Mouse (Mus musculus) adrenal gland, adult 8-10 months (tissue): ENCODE results near the gene Arid3a. TPM values are rescaled to one million over a fixed set of nuclear protein-coding genes. Genes with fewer than 3 reads are reported as not detected.
"Not testable (repeated sequence)": the region's sequence is repeated elsewhere in the genome, so short reads cannot be mapped to it uniquely, and the experiment has no call there.

Experiments
- DNase-seq: peaks from one replicate; pipeline ENCODE4 v3.0.0; 2022
- total RNA-seq, 4 experiments: library from RNA; stranded (reverse); gene quantifications; 2 replicates each; pipeline ENCODE4 v1.2.4; 2022

Gene Arid3a
- total RNA-seq: 1 to 10 TPM; 5.3 to 9.8 (median 7.5) TPM

DNA sequence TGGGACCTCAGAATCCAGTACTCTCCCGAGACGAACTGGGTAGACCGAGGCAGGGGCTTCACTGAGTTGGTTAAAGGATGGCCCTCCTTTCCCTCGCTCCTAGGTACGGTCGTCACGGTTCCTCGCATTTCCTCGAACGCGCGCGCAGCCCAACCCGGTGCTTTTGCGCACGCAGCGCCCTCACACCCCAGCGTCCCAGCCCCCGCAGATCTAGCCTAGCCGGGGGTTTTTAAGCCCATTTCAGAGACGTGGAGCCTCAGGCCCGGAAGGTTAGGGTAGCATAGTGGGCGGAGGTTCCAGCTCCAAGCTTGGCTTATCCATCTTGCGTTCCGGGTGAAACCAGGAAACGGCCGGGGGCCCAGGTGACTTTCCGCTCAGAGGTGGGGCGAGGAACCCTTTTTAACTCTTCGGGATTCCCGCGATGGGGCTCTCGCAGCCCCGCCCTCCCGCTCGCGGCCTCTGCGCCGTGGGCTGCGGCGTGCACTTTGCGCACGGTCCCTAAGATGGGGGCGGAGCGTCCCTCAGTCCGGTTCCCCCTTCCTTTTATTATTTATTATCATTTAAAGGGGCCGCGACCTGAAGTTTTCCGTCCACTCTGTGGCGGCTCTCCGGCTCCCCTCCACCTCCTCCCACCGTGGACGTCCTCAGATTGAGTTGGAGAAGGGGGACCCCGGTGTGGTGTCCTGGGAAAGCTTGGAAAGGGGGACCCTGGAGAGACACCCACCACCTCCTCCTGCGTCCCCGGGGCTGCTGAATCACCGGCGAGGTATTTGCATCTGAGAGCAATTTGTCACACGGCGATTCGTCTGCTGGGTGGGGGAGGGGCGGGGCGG lies at the start of gene Arid3a:
Gene Arid3a, plus strand, starts transcription at position 553 of the 833 bp plus-strand sequence.
- peak; percentile 80 for DNase-seq

DNA sequence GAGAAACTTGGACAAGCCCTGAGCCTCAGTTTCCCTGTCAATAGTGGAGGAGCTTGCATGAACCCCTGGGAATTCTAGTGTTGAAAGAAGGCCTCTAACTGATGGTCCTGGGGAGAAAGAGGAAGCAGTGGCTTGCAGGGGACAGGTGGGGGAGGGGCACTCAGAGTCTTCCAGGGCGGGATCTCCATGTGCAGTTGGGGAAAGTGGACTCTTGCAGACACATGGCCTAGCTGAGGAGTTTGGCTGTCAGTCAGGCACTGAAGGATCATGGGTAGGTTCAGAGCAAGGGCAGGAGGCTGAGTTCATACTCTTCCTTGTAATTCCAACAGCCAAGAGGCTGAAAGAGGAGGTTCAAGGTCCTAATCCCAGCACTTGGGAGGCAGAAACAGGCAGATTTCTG lies 49.7 kb upstream of the Arid3a start:
- DNase-seq: no peak

DNA sequence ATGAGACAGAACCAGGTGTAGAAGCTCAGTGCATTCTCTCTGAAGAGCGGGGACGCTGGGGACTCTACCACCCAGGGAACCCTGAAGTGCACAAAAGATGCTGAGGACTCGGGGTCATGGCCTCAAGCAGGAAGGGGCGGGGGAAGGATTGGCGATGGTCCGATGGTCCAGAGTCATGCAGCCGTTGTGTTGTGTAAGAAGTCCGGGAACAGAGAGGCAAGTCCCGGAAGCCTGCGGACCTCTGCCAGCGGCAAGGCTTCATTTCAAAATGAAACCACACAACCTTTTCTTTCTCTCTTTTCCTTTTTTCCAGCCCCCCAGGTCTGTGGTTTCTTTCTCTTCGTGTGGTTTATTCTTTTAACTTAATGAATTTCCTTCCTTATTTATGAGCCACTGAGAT lies 49.1 kb upstream of the Arid3a start:
- no peak for DNase-seq

DNA sequence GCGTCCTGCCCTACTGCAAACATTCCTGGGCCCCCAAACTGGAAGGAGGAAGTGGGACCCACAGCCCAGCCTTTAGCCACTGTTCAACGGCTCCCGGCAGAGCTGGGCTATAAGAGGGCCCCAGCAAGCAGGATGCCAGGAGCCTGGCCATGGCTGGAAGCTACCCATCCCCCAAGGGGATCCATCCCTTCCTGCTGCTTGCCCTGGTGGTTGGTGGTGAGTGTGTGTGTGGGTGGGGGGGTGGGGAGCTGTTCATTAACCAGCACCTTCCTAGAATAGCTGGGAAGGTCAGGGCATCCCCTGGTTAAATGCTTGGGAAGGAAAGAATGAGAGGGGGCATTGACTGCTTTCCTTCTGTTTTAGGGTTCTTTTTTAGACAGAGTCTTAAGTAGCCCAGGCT lies 47.3 kb upstream of the Arid3a start:
- DNase-seq: no peak

DNA sequence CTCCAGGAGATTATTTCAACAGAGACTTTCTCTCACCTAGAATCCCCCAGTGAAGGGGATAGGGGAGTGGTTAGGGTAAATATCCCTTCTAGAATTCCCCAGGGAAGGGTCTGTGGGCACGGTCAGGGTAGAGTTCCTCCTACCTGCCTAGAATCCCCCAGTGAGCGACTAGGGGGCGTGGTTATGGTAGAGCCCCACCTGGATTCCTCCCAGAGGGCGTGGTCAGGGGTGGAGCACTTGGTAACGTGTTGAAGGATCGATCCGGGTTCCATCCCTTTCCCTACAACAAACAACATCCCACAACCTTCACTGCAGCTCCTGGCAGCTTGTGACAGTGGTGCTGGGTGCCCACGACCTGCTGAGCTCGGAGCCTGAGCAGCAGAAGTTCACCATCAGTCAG lies 46.1 kb upstream of the Arid3a start:
- no peak for DNase-seq

DNA sequence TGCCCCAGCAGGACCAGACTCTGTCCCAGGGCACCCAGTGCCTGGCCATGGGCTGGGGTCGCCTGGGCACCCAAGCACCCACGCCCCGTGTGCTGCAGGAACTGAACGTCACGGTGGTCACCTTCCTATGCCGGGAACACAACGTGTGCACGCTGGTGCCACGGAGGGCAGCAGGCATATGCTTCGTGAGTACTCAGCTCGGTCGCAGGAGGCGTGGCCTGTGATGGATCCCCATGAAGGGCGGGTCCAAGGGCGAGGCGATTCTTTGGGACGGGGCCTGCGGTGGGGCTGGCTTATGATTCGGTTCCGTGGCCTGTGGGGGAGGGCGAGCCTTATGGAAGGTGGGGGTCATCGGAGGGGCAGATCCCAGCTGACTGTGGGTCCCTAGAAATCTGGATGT lies 44.9 kb upstream of the Arid3a start:
- DNase-seq: no peak

DNA sequence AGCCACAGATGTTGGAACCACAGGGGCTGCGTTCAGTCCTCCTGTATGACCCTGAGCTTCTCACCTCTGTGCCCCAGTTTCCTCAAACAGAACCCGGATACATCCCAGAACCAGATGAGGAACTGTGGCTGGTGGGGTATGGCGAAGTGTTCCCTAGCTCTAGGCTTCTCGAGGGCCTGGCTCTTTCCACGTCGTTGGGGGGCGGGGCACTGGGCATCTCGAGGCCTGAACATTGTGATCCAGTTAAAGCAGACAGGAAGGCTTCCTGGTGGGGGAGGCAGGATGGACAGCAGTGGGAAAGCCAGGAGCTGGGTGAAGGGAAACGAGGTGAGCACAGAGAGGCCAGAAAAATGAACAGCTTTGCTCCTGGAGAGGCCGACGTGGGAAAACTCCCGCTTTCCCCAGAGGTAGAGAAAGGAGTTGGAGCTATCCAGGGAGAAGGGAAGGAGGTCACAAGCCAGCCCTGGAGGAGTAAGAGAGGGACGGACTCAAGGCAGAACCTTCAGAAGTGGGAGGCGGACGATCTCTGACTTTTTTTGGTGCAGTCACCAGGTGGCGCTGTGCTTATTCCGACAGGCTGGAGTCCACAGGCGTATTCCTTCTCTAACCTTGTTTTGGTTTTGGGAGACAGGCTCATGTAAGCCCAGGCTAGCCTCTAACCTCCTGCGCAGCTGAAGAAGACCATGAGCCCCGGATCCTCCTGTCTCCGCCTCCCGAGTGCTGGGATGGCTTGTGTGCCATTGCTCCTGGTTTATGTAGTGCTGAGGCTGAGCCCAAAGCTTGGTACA lies 43.4 kb upstream of the Arid3a start:
- peak; percentile 64 for DNase-seq

DNA sequence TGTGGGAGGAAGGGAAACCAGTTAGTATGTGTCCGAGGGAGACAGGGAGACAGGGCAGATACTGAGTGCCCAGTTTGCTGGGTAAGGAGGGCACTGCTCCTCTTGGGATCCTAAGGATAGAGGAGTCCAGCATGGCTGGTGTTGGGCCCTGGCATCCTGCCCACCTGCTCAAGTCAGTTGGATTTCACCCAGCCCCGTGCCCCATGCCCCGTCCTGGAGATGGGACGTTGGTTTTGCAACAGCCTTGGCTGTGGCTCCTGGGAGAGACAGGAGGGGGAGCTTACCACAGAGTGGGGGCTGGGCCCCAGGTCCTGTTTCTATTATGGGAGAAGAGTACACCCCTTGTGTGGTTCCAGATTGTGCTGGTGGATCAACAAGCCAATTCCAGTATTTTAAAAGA lies 42.4 kb upstream of the Arid3a start:
- DNase-seq: peak; percentile 73

DNA sequence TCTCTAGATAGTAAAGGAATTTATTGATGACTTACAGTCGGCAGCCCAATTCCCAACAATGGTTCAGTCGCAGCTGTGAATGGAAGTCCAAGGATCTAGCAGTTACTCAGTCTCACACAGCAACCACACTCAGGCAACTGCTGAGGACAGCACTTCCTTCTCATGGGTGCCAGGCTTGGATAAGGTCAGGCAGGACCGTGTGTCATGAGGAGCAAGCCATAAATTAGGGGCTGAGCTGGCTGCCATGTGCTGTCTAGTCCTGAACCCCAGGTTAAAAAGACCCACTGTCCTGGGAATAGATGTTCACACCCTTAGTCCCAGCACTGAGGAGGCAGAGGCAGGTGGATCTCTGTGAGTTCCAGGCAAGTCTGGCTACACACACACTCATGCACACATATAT lies 41.9 kb upstream of the Arid3a start:
- DNase-seq: not testable (repeated sequence)

DNA sequence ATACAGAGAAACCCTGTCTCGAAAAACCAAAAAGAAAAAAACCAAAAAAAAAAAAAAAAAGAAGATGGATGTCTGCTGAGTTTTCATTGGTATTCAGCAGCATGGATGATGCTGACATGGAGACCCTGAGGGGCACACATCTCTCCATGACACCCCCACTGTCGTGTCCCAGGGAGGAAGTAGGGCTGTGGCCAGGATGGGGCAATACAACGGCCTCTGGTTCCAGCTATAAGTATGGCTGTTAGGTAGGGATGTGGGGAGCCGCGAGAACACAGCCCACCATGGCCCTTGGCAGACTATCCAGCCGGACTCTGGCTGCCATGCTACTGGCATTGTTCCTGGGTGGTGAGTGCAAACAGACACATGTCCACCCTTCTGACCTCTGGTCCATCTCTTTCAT lies 40.8 kb upstream of the Arid3a start, which contains the start of gene Elane:
Gene Elane, plus strand, starts transcription at position 194 of the 400 bp plus-strand sequence.
- DNase-seq: no peak

DNA sequence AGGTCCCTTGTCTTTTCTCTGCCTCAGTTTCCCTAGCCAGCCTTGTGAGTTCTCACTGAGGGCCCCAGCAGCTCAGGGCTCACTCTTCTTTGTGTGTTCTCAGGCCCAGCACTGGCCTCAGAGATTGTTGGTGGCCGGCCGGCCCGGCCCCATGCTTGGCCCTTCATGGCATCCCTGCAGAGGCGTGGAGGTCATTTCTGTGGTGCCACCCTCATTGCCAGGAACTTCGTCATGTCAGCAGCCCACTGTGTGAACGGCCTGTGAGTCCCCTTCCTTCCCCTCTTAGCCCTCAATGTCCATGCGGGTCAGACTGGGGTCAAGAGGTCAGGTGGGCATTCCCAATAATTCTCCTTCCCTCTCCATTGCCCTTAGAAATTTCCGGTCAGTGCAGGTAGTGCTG lies 40.2 kb upstream of the Arid3a start:
- DNase-seq: no peak

DNA sequence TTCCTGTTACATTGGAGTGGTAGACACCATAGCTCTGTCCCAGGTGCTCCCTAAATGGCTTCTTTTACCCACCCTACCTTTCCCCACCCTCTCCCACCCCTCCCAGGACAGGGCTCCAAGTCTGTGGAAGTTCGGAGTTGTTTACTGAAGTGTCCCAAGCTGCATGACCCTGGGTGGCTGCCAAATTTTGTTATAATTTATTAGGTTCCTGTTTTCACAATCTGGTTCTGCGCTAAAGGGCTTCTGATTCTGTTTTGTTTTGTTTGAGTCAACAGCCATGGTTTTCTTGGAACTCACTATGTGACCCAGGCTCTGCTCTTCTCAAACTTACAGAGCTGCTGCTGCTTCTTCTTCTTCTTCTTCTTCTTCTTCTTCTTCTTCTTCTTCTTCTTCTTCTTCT lies 37.5 kb upstream of the Arid3a start:
- no peak for DNase-seq

DNA sequence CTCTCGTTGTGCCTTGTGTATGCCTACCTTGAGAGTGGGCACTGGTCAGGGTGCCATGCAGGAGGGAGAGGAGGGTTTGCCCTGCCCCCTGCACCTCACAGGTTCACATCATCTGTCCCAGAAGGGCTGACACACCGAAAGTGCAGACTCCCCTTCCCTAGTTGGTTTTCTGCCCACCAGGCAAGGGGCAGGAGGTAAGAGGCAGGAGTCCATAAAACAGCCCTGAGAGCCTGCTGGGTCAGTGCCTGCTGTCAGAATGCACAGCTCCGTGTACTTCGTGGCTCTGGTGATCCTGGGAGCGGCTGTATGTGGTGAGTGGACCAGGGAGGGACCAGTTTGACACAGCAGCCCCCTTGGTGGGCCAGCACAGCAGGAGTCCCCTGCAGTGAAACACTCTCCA lies 36.2 kb upstream of the Arid3a start, which contains the start of gene Cfd:
Gene Cfd, plus strand, starts transcription at position 184 of the 400 bp plus-strand sequence.
- no peak for DNase-seq

DNA sequence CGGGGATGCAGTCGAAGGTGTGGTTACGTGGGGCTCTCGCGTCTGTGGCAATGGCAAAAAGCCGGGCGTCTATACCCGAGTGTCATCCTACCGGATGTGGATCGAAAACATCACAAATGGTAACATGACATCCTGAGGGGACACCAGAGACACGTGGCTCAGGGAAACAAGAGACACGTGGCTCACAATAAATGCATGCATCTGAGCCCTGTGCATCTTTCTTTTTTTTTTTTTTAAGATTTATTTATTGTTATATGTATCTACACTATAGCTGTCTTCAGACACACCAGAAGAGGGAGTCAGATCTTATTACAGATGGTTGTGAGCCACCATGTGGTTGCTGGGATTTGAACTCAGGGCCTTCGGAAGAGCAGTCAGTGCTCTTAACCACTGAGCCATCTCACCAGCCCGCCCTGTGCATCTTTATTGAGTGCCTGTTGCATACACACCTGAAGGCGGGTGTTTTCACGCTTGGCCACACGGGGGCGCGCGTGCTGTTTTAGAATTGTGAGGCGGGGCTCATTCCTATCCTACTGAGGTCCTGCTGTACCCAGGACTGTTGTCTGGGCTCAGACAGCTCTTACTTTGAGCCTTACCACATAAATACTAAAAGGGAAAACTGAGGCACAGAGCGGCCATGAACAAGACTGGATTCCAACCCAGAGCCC lies 34.3 kb upstream of the Arid3a start:
- DNase-seq: peak; percentile 60

DNA sequence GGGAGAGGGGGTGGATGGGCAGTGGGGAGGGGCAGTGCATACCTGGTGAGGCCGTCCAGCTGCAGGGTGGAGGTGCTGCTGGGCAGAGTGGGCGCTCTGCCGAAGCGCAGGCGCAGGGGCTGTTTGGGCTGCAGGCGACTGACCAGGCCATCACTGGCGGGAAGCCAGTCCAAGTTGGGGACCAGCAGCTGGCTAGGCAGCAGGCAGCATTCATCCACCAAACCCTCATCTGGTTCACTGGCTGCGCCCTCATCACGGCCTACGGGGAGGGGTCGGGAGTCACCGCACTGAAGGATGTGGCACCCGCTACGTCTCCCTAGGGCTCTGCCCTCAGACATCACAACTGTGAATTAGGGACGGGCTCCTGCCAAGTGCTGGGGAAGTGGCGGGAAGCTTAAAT lies 30.5 kb upstream of the Arid3a start:
- DNase-seq: no peak

DNA sequence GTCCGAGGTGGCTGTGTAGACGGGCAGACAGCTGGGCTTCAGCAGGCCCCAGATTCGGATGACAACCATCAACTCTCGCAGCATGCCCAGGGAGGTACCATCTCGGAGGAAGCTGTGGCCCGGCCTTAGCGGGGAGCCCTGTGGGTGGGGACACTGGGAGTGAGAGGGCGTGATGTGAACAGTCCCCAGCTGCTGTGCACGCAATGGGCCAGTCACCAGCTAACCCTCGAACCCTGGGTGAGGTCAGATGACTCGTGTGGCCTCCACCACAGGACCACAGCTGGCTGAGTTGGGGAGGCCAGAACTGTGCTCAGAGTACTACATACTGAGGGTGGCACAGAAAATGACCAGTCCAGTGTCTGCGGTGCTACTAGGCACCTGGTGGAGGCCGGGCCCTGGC lies 30.0 kb upstream of the Arid3a start:
- no peak for DNase-seq

DNA sequence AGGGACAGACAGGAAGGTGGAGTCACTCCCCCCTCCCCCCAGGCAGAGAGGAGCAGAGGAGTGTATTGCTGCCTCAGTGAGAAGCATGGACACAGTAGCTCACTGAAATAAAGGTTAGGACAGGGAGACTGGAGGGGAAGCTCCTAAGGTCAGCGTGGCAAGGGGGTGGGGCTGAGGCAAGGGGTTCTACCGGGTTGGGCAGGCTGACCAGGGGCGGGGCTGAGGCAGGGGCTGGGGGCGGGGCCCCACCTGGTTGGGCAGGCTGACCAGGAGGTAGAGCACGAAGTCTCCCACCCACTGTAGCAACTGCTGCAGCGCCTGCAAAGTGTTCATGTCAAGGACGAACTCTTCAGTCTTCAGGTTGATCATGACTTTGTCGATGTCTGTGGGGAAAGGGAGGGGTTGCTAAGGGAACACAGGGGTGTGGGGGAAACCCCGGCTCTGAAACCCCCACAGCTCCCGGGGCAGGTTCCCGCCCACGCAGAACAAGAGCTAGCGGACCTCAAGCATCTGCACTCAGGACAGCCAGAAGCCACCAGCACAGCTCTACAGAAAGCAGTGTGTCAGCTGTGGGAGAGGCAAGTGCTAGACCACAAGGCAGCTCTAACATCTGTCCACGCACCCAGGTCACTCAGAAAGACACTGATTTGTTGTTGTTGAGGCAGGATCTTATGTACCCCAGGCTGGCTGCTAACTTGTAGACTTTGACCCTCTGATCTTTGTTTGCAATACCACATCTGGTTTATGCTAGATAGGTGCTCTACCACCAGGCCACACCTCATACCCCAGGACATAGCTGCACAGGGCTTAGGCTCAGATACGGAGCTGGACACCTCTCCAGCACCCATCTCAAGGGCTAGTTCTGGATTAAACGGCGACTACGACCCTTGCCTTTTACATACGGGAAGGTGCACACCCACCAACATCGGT lies 29.3 kb upstream of the Arid3a start:
- DNase-seq: no peak

DNA sequence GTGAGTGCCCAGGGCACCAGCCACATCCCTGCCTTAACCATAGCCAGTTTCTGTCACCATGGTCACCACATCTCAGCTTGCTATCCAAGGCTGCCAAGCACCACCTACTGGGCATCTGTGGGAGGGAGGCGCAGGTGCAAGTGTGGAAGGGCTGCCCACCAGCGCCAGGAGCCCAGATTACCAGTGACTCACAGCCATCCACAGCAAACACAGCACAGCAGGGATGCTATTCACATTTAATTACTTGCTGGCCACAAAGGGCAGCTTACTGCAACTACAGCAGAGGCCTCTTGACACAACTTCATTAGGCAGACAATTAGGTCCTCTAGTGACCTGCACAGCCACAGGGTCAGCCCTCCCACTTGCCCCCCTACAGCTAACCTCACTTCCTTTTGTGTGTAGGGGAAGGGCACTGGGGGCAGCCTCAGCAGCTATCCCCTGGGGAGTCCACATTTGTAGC lies 25.9 kb upstream of the Arid3a start:
- DNase-seq: no peak

DNA sequence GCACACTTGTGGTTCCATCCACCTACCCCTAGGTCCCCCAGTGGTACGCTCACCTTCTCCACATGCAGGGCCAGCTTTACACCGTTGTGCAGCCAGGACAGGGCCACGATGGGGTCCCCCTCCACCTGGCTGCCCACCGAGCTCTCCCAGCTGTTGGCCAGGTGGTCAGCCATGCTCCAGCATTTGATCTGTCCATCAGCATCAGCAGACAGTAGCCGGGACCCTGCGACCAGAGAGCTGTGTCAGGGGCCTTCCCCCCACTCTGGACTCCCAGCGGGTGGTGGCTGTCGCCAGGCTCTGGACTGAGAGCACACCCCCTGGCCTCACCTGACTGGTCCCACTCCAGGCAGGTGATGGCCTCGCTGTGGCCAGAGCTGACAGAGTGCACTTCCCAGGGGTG lies 20.1 kb upstream of the Arid3a start:
- DNase-seq: no peak

DNA sequence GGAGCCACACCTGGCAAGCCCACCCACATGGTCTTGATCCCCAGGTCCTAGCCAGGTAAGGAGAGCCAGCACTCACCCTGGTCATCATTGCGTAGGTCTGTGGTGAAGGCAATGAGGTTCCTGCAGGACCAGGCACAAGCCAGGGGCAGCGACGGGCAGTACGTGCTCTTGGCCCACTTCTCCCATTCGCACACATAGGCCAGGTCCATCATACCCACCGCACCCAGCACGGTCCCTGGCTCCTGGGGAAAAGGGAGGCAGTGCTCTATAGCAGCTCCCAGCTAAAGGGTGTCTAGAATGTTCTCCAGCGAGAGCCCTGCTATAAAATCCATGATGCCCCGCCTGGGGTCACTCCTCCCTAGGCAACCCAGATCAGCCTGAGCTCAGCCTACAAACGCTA lies 19.4 kb upstream of the Arid3a start:
- no peak for DNase-seq

DNA sequence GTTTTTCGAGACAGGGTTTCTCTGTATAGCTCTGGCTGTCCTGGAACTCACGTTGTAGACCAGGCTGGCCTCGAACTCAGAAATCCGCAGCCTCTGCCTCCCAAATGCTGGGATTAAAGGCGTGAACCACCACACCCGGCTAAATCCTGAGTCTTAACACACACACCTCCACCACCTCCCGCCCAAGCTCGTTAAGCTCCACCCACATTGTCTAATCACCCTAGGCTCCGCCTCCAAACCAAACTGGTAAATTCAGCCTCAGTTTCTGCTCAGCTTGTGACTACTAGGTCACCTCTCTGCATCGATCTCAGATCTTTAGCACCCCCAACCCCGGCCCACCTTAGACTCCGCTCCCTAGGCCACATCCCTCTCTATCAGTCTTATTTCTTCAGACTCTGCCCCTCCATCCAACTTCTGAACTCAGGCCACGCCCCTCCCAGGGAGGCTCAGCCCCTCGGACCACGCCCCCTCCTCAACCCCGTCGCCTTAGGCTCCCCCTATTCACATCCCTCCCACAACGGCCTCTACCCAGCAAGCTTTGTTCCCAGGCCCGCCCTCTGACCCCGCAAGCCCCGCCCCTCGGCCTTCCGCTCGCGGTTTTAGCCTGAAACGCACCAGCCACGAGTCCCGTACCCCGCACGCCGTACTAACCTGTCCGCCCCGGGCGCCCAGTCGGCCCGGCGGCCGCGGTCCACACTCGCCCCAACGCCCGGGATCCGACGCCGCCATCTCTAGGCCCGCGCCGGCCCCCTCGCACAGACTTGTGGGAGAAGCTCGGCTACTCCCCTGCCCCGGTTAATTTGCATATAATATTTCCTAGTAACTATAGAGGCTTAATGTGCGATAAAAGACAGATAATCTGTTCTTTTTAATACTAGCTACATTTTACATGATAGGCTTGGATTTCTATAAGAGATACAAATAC lies 18.4 kb upstream of the Arid3a start, which contains the start of gene Med16:
Gene Med16, minus strand, starts transcription at position 757 of the 925 bp plus-strand sequence.
- DNase-seq: peak; percentile 97
